Mouse (Mus musculus) layer of hippocampus, adult 2 months (tissue): ENCODE results near the gene Ttll12. TPM values are rescaled to one million over a fixed set of nuclear protein-coding genes. Genes with fewer than 3 reads are reported as not detected.

ENCODE experiments used
- DNase-seq, 2 experiments: peaks; one replicate each; pipeline ENCODE4 v3.0.0; 2022; ENCODE audit warnings: low spot score in 2 of 2
- H3K27ac ChIP-seq: fragments of 200-600 bp; 2 replicates; pipeline ENCODE4 v1.8.1; 2022
- H3K4me3 ChIP-seq: fragments of 200-600 bp; 2 replicates; pipeline ENCODE4 v1.8.1; 2022; ENCODE audit warnings: mild to moderate bottlenecking
- CTCF ChIP-seq: fragments of 200-600 bp; conservative IDR thresholded peaks from 2 replicates; pipeline ENCODE4 v1.8.1; 2022; ENCODE audit warnings: antibody characterized with exemption, mild to moderate bottlenecking, moderate library complexity
- total RNA-seq, 2 experiments: library from RNA; stranded (reverse); gene quantifications; 2 replicates each; pipeline ENCODE4 v1.2.3; 2021

Gene Ttll12
- total RNA-seq, 2 experiments from 2014 or later, result 10.3 to 11.2 TPM

DNA sequence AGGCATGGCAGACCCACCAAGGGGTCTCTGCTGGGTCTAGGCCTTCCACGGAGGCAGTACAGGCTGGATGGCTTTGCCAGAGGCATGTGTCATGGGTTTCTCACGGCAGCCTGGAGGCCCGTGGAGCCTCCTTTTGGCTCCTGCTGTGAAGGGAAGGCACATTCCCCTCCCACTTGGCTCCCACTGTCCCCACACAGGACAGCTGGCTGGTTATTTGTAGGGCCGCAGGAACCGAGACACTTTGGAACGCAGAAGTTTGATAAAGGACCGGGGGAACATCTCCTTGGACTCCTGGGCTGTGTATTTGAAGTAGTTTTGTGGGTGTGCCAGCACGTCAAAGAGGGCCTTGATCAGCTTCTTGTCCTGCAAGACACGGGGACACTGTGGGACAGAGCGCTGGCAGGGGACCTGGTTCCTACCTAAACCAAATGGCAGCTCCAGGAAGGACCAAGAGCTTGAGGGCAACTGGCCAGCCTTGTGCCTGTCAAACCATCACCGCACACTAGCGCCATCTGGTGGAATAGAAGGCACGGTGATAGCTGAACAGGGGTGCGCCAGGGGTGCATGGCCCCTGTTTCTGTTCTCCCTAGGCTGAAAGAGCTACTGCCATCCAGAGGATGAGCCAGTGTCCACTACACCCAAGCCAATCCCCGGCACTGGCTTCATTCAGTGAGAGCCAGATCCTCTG, 12.3 kb upstream of the Ttll12 start:
- peak; percentile 44 to 68 for DNase-seq
- no peak overlapping the region for H3K27ac ChIP-seq
- H3K4me3 ChIP-seq, result no peak overlapping the region
- peak; percentile 86 for TF ChIP-seq CTCF

GRCm38 (mm10) chr15:83606700-83607099, 11.7 kb upstream of the Ttll12 start:
- no peak overlapping the region for H3K4me3 ChIP-seq
- no peak for TF ChIP-seq CTCF
- H3K27ac ChIP-seq, result no peak overlapping the region
- DNase-seq, result no peak

GRCm38 (mm10) chr15:83606216-83606615, 11.3 kb upstream of the Ttll12 start:
- H3K4me3 ChIP-seq, result no peak overlapping the region
- no peak for DNase-seq
- TF ChIP-seq CTCF, result no peak
- H3K27ac ChIP-seq, result no peak overlapping the region

- no peak overlapping the region for H3K27ac ChIP-seq
- H3K4me3 ChIP-seq, result no peak overlapping the region
- no peak for TF ChIP-seq CTCF
- DNase-seq, result no peak
These were observed 8.5 kb upstream of the Ttll12 start for GRCm38 (mm10) chr15:83603426-83603825.

DNA sequence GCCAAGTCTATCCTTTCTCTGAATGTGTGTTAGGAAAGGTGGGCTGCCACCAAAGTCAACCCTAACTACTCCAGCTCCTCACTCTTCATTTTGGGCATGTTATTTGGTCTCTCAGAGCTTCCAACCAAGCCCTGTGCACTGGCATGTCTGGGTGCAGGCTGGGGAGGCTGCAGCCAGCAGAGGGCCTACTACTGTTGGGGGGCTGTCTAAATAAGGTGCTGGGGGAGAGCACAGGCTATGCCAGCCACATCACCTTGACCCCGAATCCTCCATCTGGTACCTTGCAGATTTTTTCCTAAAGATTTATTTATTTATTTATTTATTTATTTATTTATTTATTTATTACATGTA, 8.1 kb upstream of the Ttll12 start:
- DNase-seq, result no peak
- peak; percentile 30 for TF ChIP-seq CTCF
- Histone ChIP-seq H3K4me3 (no peak overlapping the region), H3K27ac (no peak overlapping the region)

- no peak overlapping the region for H3K27ac ChIP-seq
- DNase-seq, result no peak
- no peak for TF ChIP-seq CTCF
- H3K4me3 ChIP-seq, result no peak overlapping the region
These were observed 7.6 kb upstream of the Ttll12 start for GRCm38 (mm10) chr15:83602372-83603045.

GRCm38 (mm10) chr15:83601185-83601584, 6.2 kb upstream of the Ttll12 start:
- no peak for DNase-seq
- Histone ChIP-seq H3K27ac (no peak overlapping the region), H3K4me3 (no peak overlapping the region)
- TF ChIP-seq CTCF, result no peak

GRCm38 (mm10) chr15:83596833-83597232, 1.9 kb upstream of the Ttll12 start:
- Histone ChIP-seq H3K27ac (no peak overlapping the region), H3K4me3 (no peak overlapping the region)
- DNase-seq, result no peak
- no peak for TF ChIP-seq CTCF

DNA sequence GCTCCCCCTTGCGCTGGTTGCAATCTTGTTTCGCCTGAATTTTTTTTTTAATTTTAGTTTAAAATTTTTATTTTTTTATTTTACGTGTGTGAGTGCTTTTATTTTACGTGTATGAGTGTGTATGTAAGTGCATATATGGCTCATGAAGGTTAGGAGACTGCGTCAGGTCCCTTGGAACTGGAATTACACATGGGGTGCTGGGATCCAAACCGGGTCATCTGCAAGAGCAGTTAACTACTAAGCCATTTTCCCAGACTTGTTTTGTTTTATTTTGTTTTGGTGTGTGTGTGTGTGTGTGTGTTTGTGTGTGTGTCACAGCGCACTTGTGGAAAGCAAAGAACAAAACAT, 381 bp upstream of the Ttll12 start:
- DNase-seq, result no peak
- H3K27ac ChIP-seq, result peak overlapping the region; percentile 80
- peak; percentile 21; the same call in 1 of the 2 replicates for TF ChIP-seq CTCF
- peak overlapping the region; percentile 79 for H3K4me3 ChIP-seq

- Histone ChIP-seq H3K27ac (peak overlapping the region; percentile 80; the same call in 1 of the 2 replicates), H3K4me3 (peak overlapping the region; percentile 79)
- TF ChIP-seq CTCF, result no peak
- DNase-seq, result no peak
These were observed 1.1 kb downstream of the Ttll12 start for GRCm38 (mm10) chr15:83593702-83594512.

- TF ChIP-seq CTCF, result no peak
- Histone ChIP-seq H3K27ac (no peak overlapping the region), H3K4me3 (no peak overlapping the region)
- no peak for DNase-seq
These were observed 1.8 kb downstream of the Ttll12 start for GRCm38 (mm10) chr15:83593189-83593585.

DNA sequence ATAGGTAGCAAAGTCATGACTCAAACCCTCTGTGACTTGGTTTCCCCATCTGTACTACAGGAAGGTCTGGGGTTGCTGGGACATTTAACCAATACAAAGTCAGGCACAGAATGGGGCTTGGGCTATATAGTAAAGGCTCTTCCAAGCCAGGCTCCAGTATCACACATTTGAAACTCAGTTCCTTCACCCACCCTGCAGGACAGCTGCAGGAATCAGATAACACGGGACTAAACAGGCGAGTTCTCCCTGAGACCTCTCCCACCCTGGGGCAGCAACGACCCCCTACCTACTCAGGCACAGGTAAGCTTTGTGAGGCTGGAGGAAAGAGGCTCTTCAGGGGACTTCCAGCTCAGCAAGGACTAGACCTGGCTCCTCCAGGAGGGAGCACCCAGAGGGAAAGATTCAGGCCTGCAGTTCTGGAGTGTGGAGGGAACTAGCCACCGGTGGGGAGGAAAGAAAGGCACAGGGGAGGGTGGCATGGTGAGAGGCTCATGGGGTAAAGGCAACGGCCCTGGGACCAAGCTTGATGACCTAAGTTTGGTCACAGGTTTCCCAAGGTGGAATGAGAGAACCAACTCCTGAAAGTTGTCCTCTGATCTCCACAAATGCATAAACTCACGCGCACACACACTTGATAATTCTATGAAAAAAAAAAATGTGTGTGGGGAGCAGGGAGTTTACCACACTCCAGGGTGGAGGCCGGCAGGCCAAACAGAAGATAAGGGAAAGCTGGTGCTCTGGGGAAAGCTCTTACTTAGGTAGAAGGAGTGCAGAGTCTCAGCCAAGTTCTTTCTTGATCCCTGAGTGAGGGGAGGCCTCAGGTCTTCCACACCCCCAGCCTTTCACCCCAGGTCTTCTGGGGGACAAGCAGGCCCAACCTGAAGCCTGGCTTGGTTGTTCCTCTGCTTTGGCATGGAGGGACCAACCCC, 2.4 kb downstream of the Ttll12 start:
- H3K27ac ChIP-seq, result no peak overlapping the region
- DNase-seq, result no peak
- no peak for TF ChIP-seq CTCF

More for the DNA sequence above, 2.4 kb downstream of the Ttll12 start:
- no peak overlapping the region for H3K4me3 ChIP-seq
